Mouse (Mus musculus): ENCODE results near the gene Gm20388. TPM values are rescaled to one million over a fixed set of nuclear protein-coding genes. Genes with fewer than 3 reads are reported as not detected.
A peak's percentile ranks its signal among the peaks of the same experiment; 100 is the strongest.

Gene Gm20388
- polyA plus RNA-seq, 1 experiment from 2014 or later: 7.4 TPM

GRCm38 (mm10) chr8:120249800-120250336, 339.2 kb downstream of the Gm20388 start:
- H3K4me2 ChIP-seq: no peak overlapping the region
- 83% methylated on average over 9 of the region's 9 CpGs for WGBS
- no peak overlapping the region for H3K9ac ChIP-seq

GRCm38 (mm10) chr8:120250750-120251410, 340.2 kb downstream of the Gm20388 start:
- Histone ChIP-seq H3K4me1 (peaks cover 47% of the 10 kb centered on the region), H3K36me3 (no peaks in the 10 kb centered on the region), H3K9ac (no peak overlapping the region), H3K4me2 (no peak overlapping the region), H3K27me3 (no peaks in the 10 kb centered on the region), H3K27ac (peak overlapping the region; percentile 48; the same call in 1 of the 2 replicates), H3K9me3 (replicated peaks) (no peaks in the 10 kb centered on the region), H3K4me3 (replicated peaks) (no peak overlapping the region)
- no peak for ATAC-seq (replicated peaks; ENCODE audit: low FRiP score)
- 66% methylated on average over 16 of the region's 16 CpGs for WGBS

More at GRCm38 (mm10) chr8:120249800-120250336, 339.2 kb downstream of the Gm20388 start:
- Histone ChIP-seq H3K36me3 (no peaks in the 10 kb centered on the region), H3K4me1 (peaks cover 47% of the 10 kb centered on the region), H3K27me3 (no peaks in the 10 kb centered on the region), H3K27ac (peak overlapping the region; percentile 48), H3K4me3 (replicated peaks) (no peak overlapping the region), H3K9me3 (replicated peaks) (no peaks in the 10 kb centered on the region)
- ATAC-seq (replicated peaks; ENCODE audit: low FRiP score): no peak

GRCm38 (mm10) chr8:120251411-120252035, 340.9 kb downstream of the Gm20388 start:
- Histone ChIP-seq H3K4me3 (replicated peaks) (no peak overlapping the region), H3K9me3 (replicated peaks) (no peaks in the 10 kb centered on the region), H3K9ac (no peak overlapping the region), H3K27me3 (no peaks in the 10 kb centered on the region), H3K4me2 (no peak overlapping the region), H3K36me3 (no peaks in the 10 kb centered on the region), H3K27ac (peak overlapping the region; percentile 48), H3K4me1 (peaks cover 52% of the 10 kb centered on the region)
- WGBS: 40% methylated on average over 9 of the region's 9 CpGs
- ATAC-seq (replicated peaks; ENCODE audit: low FRiP score): no peak; the same call in 1 of the 2 replicates

- H3K27ac ChIP-seq: no peak overlapping the region
- no peaks in the 10 kb centered on the region for H3K27me3 ChIP-seq
- no peak overlapping the region for H3K9ac ChIP-seq
- H3K4me3 ChIP-seq (replicated peaks): no peak overlapping the region
- no peak for ATAC-seq (replicated peaks; ENCODE audit: low FRiP score)
- 79% methylated on average over 8 of the region's 8 CpGs for WGBS
- H3K4me1 ChIP-seq: peaks cover 56% of the 10 kb centered on the region
- no peaks in the 10 kb centered on the region for H3K36me3 ChIP-seq
- H3K9me3 ChIP-seq (replicated peaks): no peaks in the 10 kb centered on the region
- no peak overlapping the region for H3K4me2 ChIP-seq
Measured at GRCm38 (mm10) chr8:120253626-120254025, 343.0 kb downstream of the Gm20388 start.

DNA sequence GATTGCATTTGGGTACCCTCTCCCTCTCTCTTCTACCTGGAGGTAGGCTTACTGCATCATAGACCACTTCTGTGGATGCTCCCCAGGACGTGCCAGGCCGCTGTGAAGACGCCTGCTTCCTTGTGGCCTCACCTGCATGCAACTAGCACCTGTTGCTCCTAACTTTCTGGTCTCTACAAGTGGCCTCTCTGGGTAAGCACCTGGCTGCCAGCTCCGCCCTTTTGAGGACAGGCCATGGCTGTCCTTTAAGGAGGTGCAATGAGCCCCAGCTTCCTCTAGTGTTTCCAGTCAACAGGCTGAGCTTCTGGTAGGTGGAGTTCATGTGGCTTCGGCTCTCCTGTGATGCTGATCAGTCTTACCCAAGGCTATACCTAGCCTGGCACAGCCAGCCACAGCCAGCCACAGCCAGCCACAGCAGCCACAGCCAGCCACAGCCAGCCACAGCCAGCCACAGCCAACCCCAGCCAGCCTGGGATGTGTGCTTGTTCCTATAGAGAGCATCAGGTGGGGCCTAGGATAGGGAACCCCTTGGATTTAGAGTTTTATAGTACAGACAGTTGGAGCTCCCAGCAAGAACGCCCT, 344.9 kb downstream of the Gm20388 start:
- H3K4me1 ChIP-seq: peaks cover 58% of the 10 kb centered on the region
- no peaks in the 10 kb centered on the region for H3K9me3 ChIP-seq (replicated peaks)
- H3K27me3 ChIP-seq: no peaks in the 10 kb centered on the region
- 83% methylated on average over 6 of the region's 6 CpGs for WGBS
- no peak overlapping the region for H3K9ac ChIP-seq
- no peak overlapping the region for H3K4me3 ChIP-seq (replicated peaks)
- ATAC-seq (replicated peaks; ENCODE audit: low FRiP score): no peak
- no peak overlapping the region for H3K27ac ChIP-seq
- H3K36me3 ChIP-seq: no peaks in the 10 kb centered on the region
- no peak overlapping the region for H3K4me2 ChIP-seq

GRCm38 (mm10) chr8:120256958-120257357, 346.3 kb downstream of the Gm20388 start:
- Histone ChIP-seq H3K27me3 (no peaks in the 10 kb centered on the region), H3K4me1 (peaks cover 58% of the 10 kb centered on the region), H3K4me3 (replicated peaks) (no peak overlapping the region), H3K4me2 (no peak overlapping the region), H3K36me3 (no peaks in the 10 kb centered on the region), H3K9me3 (replicated peaks) (no peaks in the 10 kb centered on the region), H3K27ac (no peak overlapping the region), H3K9ac (no peak overlapping the region)
- ATAC-seq (replicated peaks; ENCODE audit: low FRiP score): no peak
- 33% methylated on average over 6 of the region's 6 CpGs for WGBS

DNA sequence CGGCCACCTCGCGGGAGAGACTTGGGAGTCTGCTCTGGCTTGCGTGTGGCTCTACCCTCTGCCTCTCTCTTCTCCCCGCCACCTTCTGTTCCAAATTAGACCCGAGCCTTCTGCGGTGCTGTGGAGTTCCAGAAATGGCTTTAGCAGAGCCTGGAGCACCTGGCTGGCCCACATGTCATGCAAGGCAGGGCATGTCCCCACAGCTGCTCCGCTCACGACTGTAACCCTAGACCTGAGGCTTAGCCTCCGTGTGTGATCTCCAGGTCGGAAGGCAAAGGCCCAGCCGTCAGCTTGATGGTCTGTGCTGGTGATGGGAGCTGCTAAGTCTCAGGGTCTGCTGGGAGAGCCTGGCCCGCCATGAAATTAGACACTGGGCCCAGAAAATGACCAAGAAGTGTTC, 348.6 kb downstream of the Gm20388 start:
- ATAC-seq (replicated peaks; ENCODE audit: low FRiP score): no peak
- 58% methylated on average over 13 of the region's 13 CpGs for WGBS
- H3K4me1 ChIP-seq: peaks cover 73% of the 10 kb centered on the region

DNA sequence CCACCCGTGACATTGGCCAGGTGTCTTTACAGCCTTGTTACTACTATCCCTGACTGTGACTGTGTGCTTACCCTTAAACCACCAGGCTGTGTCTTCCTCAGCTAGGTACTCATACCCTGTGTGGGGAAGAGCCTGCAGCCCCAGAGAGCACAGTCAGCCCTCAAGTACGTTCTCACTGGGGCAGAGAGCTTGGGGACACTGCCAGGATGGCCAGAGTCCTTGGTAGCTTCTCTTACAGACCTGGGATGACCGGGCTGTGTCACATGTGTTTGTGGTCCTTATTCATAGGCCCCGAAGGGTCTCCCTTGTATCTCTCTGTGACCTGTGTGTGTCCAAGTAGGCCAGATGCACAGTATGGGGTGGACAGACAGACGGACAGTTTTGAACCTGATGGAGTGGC, 350.0 kb downstream of the Gm20388 start:
- WGBS: 68% methylated on average over 5 of the region's 5 CpGs
- H3K9ac ChIP-seq: no peak overlapping the region
- no peaks in the 10 kb centered on the region for H3K9me3 ChIP-seq (replicated peaks)
- H3K27ac ChIP-seq: peak overlapping the region; percentile 82
- ATAC-seq (replicated peaks; ENCODE audit: low FRiP score): no peak
- peaks cover 83% of the 10 kb centered on the region for H3K4me1 ChIP-seq
- peak overlapping the region; percentile 45 for H3K4me2 ChIP-seq
- peaks cover 11% of the 10 kb centered on the region; the same call in 1 of the 2 replicates for H3K27me3 ChIP-seq
- H3K36me3 ChIP-seq: no peaks in the 10 kb centered on the region
- no peak overlapping the region for H3K4me3 ChIP-seq (replicated peaks)

More for the DNA sequence above, 348.6 kb downstream of the Gm20388 start:
- no peak overlapping the region for H3K9ac ChIP-seq
- no peaks in the 10 kb centered on the region for H3K36me3 ChIP-seq
- H3K4me3 ChIP-seq (replicated peaks): no peak overlapping the region
- no peaks in the 10 kb centered on the region for H3K9me3 ChIP-seq (replicated peaks)
- peaks cover 11% of the 10 kb centered on the region; the same call in 1 of the 2 replicates for H3K27me3 ChIP-seq
- H3K4me2 ChIP-seq: no peak overlapping the region
- H3K27ac ChIP-seq: peak overlapping the region; percentile 48

DNA sequence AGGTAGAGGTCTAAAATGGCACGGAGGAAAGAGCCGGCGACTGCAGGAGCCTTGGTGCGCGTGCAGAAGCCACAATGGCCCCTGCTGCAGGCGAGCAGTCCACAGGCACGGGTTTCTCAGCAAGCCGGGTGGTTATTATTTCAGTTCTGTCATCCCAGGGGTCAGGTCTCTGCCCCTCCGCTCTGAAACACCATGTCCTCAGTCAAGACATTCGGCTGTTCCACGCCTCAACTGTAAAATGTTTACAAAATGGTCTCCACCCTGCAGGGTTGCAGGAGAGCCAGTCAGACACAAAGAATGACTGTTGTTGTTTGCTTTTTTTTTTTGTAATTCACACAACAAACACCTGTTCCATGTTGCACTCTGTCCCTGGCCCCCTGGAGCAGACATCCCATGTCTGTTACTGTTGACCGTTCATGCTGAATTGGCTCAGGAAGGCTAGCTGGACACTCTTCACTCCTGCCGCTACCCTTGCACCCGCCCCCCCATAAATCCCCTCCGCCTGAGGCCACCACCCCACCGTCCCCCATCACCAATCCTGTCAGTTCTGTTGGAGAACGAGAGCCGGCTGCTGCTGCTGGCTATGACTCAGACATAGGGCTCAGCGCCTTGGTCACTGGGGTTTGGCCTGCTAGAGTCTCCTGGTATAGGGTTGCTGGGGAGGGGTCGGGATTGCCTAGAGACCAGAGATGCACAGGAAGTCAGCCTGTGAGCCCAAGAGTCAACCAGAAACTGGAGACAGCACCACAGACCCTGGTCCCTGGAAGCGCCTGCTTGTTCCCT, 350.9 kb downstream of the Gm20388 start:
- peak overlapping the region; percentile 8; the same call in 1 of the 2 replicates for H3K4me3 ChIP-seq (replicated peaks)
- H3K27ac ChIP-seq: peak overlapping the region; percentile 82
- H3K4me1 ChIP-seq: peaks cover 87% of the 10 kb centered on the region
- no peaks in the 10 kb centered on the region for H3K9me3 ChIP-seq (replicated peaks)
- H3K4me2 ChIP-seq: peak overlapping the region; percentile 45
- no peaks in the 10 kb centered on the region for H3K36me3 ChIP-seq
- H3K9ac ChIP-seq: no peak overlapping the region
- ATAC-seq (replicated peaks; ENCODE audit: low FRiP score): peak; percentile 47
- H3K27me3 ChIP-seq: peaks cover 11% of the 10 kb centered on the region; the same call in 1 of the 2 replicates
- WGBS: 15% methylated on average over 21 of the region's 21 CpGs

GRCm38 (mm10) chr8:120263879-120264278, 353.2 kb downstream of the Gm20388 start:
- no peaks in the 10 kb centered on the region for H3K36me3 ChIP-seq
- H3K27me3 ChIP-seq: peaks cover 11% of the 10 kb centered on the region; the same call in 1 of the 2 replicates
- no peak for ATAC-seq (replicated peaks; ENCODE audit: low FRiP score)
- no peak overlapping the region for H3K4me2 ChIP-seq
- H3K4me1 ChIP-seq: peaks cover 99% of the 10 kb centered on the region
- H3K4me3 ChIP-seq (replicated peaks): no peak overlapping the region
- 82% methylated on average over 5 of the region's 5 CpGs for WGBS
- H3K9me3 ChIP-seq (replicated peaks): no peaks in the 10 kb centered on the region
- H3K27ac ChIP-seq: peak overlapping the region; percentile 89; the same call in 1 of the 2 replicates
- no peak overlapping the region for H3K9ac ChIP-seq

DNA sequence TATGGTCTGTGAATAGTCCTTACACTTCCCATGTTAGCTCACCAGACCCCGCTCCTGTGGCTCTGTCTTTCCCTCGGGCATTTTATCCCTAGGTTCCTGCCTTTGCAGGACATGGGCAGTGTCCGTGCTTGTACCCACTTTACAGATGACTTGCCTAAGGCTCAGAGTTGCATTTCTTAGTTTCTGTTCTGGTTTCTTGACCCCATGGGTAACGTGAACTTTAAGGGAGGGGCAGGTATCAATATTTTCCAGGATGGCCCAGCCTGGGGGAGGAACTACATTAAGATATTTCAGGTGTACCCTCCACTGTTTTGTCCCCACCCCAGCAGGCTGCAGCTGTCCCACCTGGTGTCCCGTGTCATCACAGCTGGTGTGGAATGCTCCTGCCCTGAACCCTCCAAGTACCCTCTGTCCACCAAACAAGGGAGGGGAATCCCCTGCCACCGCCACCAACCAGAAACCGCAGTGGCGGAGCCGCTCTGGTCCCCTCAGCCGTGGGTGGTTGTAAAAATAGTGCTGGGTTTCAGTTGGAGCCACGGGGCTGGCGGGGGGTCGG, 353.8 kb downstream of the Gm20388 start:
- peak overlapping the region; percentile 53 for H3K4me2 ChIP-seq
- H3K36me3 ChIP-seq: no peaks in the 10 kb centered on the region
- peak overlapping the region; percentile 89 for H3K27ac ChIP-seq
- WGBS: 20% methylated on average over 13 of the region's 13 CpGs
- H3K9ac ChIP-seq: no peak overlapping the region
- no peak; the same call in 1 of the 2 replicates for ATAC-seq (replicated peaks; ENCODE audit: low FRiP score)
- no peaks in the 10 kb centered on the region for H3K9me3 ChIP-seq (replicated peaks)
- H3K4me3 ChIP-seq (replicated peaks): peak overlapping the region; percentile 14; the same call in 1 of the 2 replicates
- H3K27me3 ChIP-seq: peaks cover 11% of the 10 kb centered on the region; the same call in 1 of the 2 replicates
- H3K4me1 ChIP-seq: peaks cover 99% of the 10 kb centered on the region
